9 mouse cellular contexts compared by ENCODE assay signal in genomic region chr16:93608731-93609130, GRCm38 (mm10). TPM values are rescaled to one million over a fixed set of nuclear protein-coding genes. Genes with fewer than 3 reads are reported as not detected.
DNase-seq lines count a peak whose midpoint lies in the region; ATAC-seq lines count a peak whose summit lies in the region.
"Had no signal": no experiment of that assay in that cellular context is flagged by ENCODE, and none has a peak within 500 bp of the region (broad histone marks: within the 10 kb centered on the region; RNA-seq: fewer than 3 reads in every experiment).

No protein-coding gene starts in this region.

- no peak for DNase-seq in lung, postnatal 14 days
- DNase-seq in embryo, embryonic 10 days (ENCODE audit: low spot score), result no peak
- DNase-seq in cerebellum, adult 18-20 months, result no peak
- DNase-seq in left cerebral cortex, postnatal 25 days (ENCODE audit: low spot score in 2 of 2), result no peak
- DNase-seq: right cerebral cortex, adult 18-20 months had no signal

- WGBS in lung, embryonic 15.5 days, result 56% methylated on average over 8 of the region's 8 CpGs
- WGBS in forebrain, embryonic 13.5 days, result 69% methylated on average over 8 of the region's 8 CpGs
- 65% methylated on average over 8 of the region's 8 CpGs for WGBS in limb, embryonic 15.5 days
- WGBS in stomach, embryonic 15.5 days, result 58% methylated on average over 8 of the region's 8 CpGs

- no peak overlapping the region for H3K27ac ChIP-seq in lung, embryonic 15.5 days
- H3K27ac ChIP-seq in forebrain, embryonic 13.5 days, result no peak overlapping the region
- H3K27ac ChIP-seq in limb, embryonic 15.5 days, result no peak overlapping the region
- no peak overlapping the region for H3K27ac ChIP-seq in stomach, embryonic 15.5 days

- peaks cover 20% of the 10 kb centered on the region for H3K4me1 ChIP-seq in lung, embryonic 15.5 days
- H3K4me1 ChIP-seq in forebrain, embryonic 13.5 days, result peaks cover 25% of the 10 kb centered on the region
- peaks cover 21% of the 10 kb centered on the region for H3K4me1 ChIP-seq in limb, embryonic 15.5 days
- H3K4me1 ChIP-seq in stomach, embryonic 15.5 days, result peaks cover 13% of the 10 kb centered on the region; the same call in 1 of the 2 replicates

- intact Hi-C loops in left cerebral cortex, postnatal 25 days (cut with DNase I), result no loop called here

- H3K9ac ChIP-seq in lung, embryonic 15.5 days, result no peak overlapping the region
- peak overlapping the region; percentile 81; the same call in 1 of the 2 replicates for H3K9ac ChIP-seq in forebrain, embryonic 13.5 days
- no peak overlapping the region for H3K9ac ChIP-seq in limb, embryonic 15.5 days
- no peak overlapping the region for H3K9ac ChIP-seq in stomach, embryonic 15.5 days

- no peaks in the 10 kb centered on the region for H3K9me3 ChIP-seq in lung, embryonic 15.5 days
- H3K9me3 ChIP-seq in forebrain, embryonic 13.5 days (replicated peaks), result no peaks in the 10 kb centered on the region
- H3K9me3 ChIP-seq in limb, embryonic 15.5 days, result no peaks in the 10 kb centered on the region
- no peaks in the 10 kb centered on the region for H3K9me3 ChIP-seq in stomach, embryonic 15.5 days

- H3K27me3 ChIP-seq in lung, embryonic 15.5 days, result no peaks in the 10 kb centered on the region
- H3K27me3 ChIP-seq in forebrain, embryonic 13.5 days, result no peaks in the 10 kb centered on the region
- no peaks in the 10 kb centered on the region for H3K27me3 ChIP-seq in limb, embryonic 15.5 days
- no peaks in the 10 kb centered on the region for H3K27me3 ChIP-seq in stomach, embryonic 15.5 days (replicated peaks)

- peak overlapping the region; percentile 62 for H3K4me3 ChIP-seq in lung, embryonic 15.5 days
- peak overlapping the region; percentile 73 for H3K4me3 ChIP-seq in forebrain, embryonic 13.5 days
- peak overlapping the region; percentile 56 for H3K4me3 ChIP-seq in limb, embryonic 15.5 days
- peak overlapping the region; percentile 72 for H3K4me3 ChIP-seq in stomach, embryonic 15.5 days (replicated peaks)

- ATAC-seq in lung, embryonic 15.5 days (ENCODE audit: borderline replicate concordance, extremely low read depth, low FRiP score, low TSS enrichment), result no peak
- no peak for ATAC-seq in forebrain, embryonic 13.5 days
- ATAC-seq in limb, embryonic 15.5 days (ENCODE audit: insufficient number of reproducible peaks, low FRiP score, low TSS enrichment, low read depth), result no peak
- no peak for ATAC-seq in stomach, embryonic 15.5 days (ENCODE audit: insufficient read depth, low FRiP score, low read depth)

- H3K36me3 ChIP-seq in lung, embryonic 15.5 days, result peaks cover 12% of the 10 kb centered on the region
- peaks cover 31% of the 10 kb centered on the region for H3K36me3 ChIP-seq in forebrain, embryonic 13.5 days (ENCODE audit: poor library complexity, severe bottlenecking)
- peaks cover 17% of the 10 kb centered on the region; the same call in 1 of the 2 replicates for H3K36me3 ChIP-seq in limb, embryonic 15.5 days
- H3K36me3 ChIP-seq in stomach, embryonic 15.5 days, result 0 out of 2 replicates have a peak, but pooled peaks cover 6% of the 10 kb centered on the region

- peak overlapping the region; percentile 81 for H3K4me2 ChIP-seq in lung, embryonic 15.5 days
- H3K4me2 ChIP-seq in forebrain, embryonic 13.5 days, result peak overlapping the region; percentile 86
- peak overlapping the region; percentile 75 for H3K4me2 ChIP-seq in limb, embryonic 15.5 days
- peak overlapping the region; percentile 90 for H3K4me2 ChIP-seq in stomach, embryonic 15.5 days

RNA-seq across cellular contexts. Expression of gene Cbr1, which starts 3.1 kb away (rescaled TPM):
- 92.9 and 95.5 TPM in 2 replicates for polyA plus RNA-seq in lung, embryonic 15.5 days (2015; fragmentation: Nextera tagmentation; extraction: Ambion mirVana)
- 122 and 136 TPM in 2 replicates for polyA plus RNA-seq in forebrain, embryonic 13.5 days (2015; fragmentation: Nextera tagmentation; extraction: Ambion mirVana)
- 83.4 and 86.3 TPM in 2 replicates for polyA plus RNA-seq in limb, embryonic 15.5 days (2015; fragmentation: Nextera tagmentation; extraction: Ambion mirVana)
- polyA plus RNA-seq in stomach, embryonic 15.5 days (2015; fragmentation: Nextera tagmentation; extraction: Ambion mirVana), result 105 and 114 TPM in 2 replicates
- 10 to 100 TPM; 64.7 to 68.8 TPM for total RNA-seq in left cerebral cortex, postnatal 25 days (2021)

RNA-seq across cellular contexts. Expression of gene Setd4, which starts 4.9 kb away (rescaled TPM):
- 11.8 and 13.3 TPM in 2 replicates for polyA plus RNA-seq in lung, embryonic 15.5 days (2015; fragmentation: Nextera tagmentation; extraction: Ambion mirVana)
- polyA plus RNA-seq in forebrain, embryonic 13.5 days (2015; fragmentation: Nextera tagmentation; extraction: Ambion mirVana), result 14.2 and 16.0 TPM in 2 replicates
- 13.3 and 14.3 TPM in 2 replicates for polyA plus RNA-seq in limb, embryonic 15.5 days (2015; fragmentation: Nextera tagmentation; extraction: Ambion mirVana)
- 10.4 and 13.8 TPM in 2 replicates for polyA plus RNA-seq in stomach, embryonic 15.5 days (2015; fragmentation: Nextera tagmentation; extraction: Ambion mirVana)
- 10 to 100 TPM in 1 of 2 experiments, 1 to 10 TPM in 1; 9.5 to 10.9 TPM for total RNA-seq in left cerebral cortex, postnatal 25 days (2021)

RNA-seq across cellular contexts. Expression of gene Gm5678, which starts 19.2 kb away (rescaled TPM):
- polyA plus RNA-seq in lung, embryonic 15.5 days (2015; fragmentation: Nextera tagmentation; extraction: Ambion mirVana), result not detected in 2 replicates
- not detected in 2 replicates for polyA plus RNA-seq in forebrain, embryonic 13.5 days (2015; fragmentation: Nextera tagmentation; extraction: Ambion mirVana)
- 0.19 TPM in 1 of 2 replicates, not detected in the other for polyA plus RNA-seq in limb, embryonic 15.5 days (2015; fragmentation: Nextera tagmentation; extraction: Ambion mirVana)
- polyA plus RNA-seq in stomach, embryonic 15.5 days (2015; fragmentation: Nextera tagmentation; extraction: Ambion mirVana), result 0.19 TPM in 1 of 2 replicates, not detected in the other
- total RNA-seq in left cerebral cortex, postnatal 25 days (2021), result 1 to 10 TPM; 3.4 to 4.0 TPM
